Mouse (Mus musculus) cortical plate, adult 2 months (tissue): ENCODE data around the gene Clk3.

Source experiments
- CTCF ChIP-seq: fragments of 200-500 bp; IDR thresholded peaks from 2 replicates; pipeline ENCODE4 v1.5.1; 2011; ENCODE audit warnings: mild to moderate bottlenecking, control low read depth, low read length; ENCODE audit not compliant: insufficient read depth; ENCODE audit errors: extremely low read depth
- POLR2A ChIP-seq: fragments of 200-500 bp; IDR thresholded peaks from 2 replicates; pipeline ENCODE4 v1.6.1; 2011; ENCODE audit warnings: mild to moderate bottlenecking, low read length, control low read depth; ENCODE audit not compliant: insufficient read depth; ENCODE audit errors: extremely low read depth

DNA sequence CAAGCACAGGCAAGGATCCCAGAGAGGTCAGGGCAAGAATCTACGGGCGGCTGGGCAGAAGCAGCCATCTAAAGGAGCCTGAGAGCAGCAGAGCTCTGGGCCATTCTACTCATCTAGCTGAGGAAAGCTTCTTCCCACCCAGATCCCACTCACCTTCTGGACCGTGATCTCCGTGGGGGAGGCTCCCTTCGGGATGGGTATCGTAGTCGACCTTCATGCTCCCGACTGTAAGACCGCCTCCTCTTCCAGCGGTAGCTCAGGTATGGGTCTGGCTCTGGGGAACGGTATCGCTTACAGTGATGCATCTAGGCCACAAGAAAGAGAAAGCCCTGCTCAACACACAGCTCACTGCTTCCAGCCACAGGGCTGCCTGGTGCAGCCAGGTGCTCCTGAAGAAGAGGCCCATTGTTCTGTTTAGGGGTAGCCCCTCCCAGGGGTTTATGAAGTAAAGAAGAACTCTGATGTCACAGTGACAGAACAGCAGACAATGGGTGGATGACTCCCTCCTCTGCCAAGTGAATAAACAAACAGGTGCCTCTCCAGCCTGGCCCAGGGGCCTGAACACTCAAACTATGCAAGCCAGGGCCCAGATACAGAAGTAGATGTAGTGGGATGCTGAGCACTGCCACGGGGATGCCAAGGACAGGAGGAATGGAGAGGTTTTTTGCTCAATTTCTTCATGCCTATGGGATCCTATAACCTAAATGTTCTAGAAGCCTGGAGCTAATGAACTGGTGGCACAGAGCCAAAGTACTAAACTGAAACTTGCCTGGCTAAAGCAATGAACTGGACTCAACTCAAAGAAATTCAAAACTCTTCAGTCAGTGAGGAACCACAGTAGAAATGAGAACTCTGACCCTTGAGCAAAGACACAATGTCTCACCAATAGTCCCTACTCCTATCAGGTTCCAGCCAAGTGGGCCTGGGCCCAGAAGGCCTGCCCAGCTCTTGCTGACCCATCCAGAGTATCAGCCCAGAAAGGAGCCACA, 3.8 kb downstream of the Clk3 start:
- TF ChIP-seq CTCF: no peak
- TF ChIP-seq POLR2A: no peak
